Mouse (Mus musculus): ENCODE results near the gene Klk4. TPM values are rescaled to one million over a fixed set of nuclear protein-coding genes. Genes with fewer than 3 reads are reported as not detected.

Klk4 gene
- not detected for total RNA-seq (2021)
- long read RNA-seq, experiment 1 = 0 reads
- long read RNA-seq, experiment 2 = 0 reads

- DNase-seq = no peak
Observed at GRCm38 (mm10) chr7:43880912-43881311, at the start of gene Klk4. Klk4 (plus strand) TSS chr7:43881160.

GRCm38 (mm10) chr7:43841701-43842100, 39.3 kb upstream of the Klk4 start, which contains the start of gene Klk5:
Klk5 (plus strand) TSS chr7:43841971.
- no peak for DNase-seq

DNA sequence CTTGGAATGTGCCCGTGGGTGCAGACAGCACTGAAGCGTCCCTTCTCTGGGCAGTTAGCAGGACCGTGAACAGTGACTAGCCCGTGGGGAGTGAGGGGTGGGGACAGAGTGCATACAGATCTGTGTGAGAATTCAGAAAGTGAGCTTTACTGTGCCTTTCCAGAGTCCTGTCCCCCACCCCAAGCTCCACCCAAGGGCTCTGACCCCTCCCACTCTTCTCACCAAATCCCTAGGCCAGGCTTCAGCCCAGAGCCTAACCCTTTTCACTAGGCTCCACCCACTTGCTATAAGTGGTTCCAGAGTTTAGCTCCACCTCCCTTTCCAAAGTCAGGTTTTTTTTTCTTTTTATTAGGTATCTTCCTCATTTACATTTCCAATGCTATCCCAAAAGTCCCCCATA, 37.2 kb upstream of the Klk4 start:
- DNase-seq = no peak

GRCm38 (mm10) chr7:43851616-43852015, 29.3 kb upstream of the Klk4 start:
- DNase-seq = no peak

- no peak for DNase-seq
Observed at GRCm38 (mm10) chr7:43854642-43855380, 26.1 kb upstream of the Klk4 start.

DNA sequence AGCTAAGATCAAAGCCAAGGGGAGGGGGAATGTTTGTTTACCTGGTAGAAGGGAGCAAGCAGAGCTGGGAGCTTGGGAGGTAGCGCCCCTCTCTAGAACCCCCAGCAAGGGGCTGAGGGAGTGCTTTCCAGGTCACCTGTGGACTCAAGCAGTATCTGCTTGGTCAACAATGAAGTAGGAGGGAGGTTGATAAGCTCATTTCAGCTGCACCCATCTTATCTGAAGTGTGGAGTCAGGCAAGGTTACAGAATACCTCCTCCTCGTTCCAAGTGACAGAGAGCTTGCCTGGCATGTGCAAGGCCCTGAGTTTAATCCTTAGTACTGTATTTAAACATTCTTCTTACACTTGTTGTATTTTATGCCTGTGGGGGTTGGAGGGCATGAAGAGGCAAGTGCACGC, 25.3 kb upstream of the Klk4 start:
- DNase-seq = no peak

DNA sequence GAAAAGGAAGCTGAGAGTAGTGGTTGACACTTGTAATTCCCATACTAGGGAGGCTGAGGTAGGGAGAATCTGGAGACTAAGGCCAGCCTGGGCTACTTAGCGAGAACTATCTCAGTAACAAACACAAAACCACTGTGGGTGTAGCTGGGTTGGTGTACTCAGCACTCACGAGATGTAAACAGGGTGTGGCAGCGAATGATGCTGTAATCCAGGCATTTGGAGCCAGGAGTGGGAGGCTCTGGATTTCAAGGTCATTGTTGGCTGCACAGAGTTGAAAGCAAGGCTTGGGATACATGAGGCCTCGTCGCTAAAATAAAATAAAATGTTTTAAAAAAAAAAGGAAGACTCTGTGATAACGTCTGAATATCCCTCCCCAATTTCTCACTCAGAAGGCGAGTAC, 24.7 kb upstream of the Klk4 start:
- no peak for DNase-seq

DNA sequence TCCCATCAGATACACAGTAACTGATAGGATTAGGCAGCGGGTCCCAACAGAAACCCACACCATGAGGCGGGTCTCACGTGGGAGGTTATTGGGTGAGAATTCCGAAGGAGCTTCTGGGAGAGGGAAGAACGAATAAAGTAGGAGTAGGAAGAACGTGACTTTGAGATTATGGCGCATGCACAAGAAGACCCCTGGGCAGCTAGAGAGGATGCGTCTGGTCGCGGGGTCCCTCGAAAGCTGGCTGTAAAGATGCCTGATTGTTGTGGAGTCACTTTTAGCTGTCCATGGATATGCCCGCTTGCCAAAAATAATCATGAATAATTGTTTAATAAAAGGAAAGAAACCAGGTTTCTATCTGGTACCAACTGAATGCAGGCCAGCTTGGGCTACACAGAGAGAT, 23.5 kb upstream of the Klk4 start:
- no peak for DNase-seq

- DNase-seq = no peak
Observed at GRCm38 (mm10) chr7:43860411-43860810, 20.5 kb upstream of the Klk4 start.

- DNase-seq = peak; percentile 77
Observed at GRCm38 (mm10) chr7:43873237-43873636, 7.7 kb upstream of the Klk4 start.

DNA sequence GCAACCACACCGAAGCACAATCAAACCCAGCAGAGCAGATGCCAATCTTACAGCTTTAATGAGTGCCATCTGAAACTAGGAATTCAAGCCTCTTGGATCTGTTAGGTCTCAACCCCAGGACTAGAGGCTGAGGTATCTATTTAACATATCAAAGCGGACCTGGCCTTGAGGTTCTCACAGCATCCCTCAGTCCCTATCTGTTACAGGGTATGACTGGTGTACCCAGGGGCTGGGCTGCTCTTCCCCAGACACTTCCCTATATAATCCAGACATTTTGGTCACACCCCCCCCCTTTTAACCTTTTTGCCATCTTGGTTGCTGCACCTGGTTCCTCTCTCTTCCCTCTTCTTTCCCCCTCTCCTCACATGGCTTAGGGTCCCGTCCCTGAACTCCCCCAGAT, 7.3 kb upstream of the Klk4 start:
- DNase-seq = no peak

- no peak for DNase-seq
Observed at GRCm38 (mm10) chr7:43874868-43875375, 6.0 kb upstream of the Klk4 start.

GRCm38 (mm10) chr7:43876444-43876843, 4.5 kb upstream of the Klk4 start:
- DNase-seq = no peak

- no peak for DNase-seq
Observed at GRCm38 (mm10) chr7:43878281-43878680, 2.7 kb upstream of the Klk4 start.

DNA sequence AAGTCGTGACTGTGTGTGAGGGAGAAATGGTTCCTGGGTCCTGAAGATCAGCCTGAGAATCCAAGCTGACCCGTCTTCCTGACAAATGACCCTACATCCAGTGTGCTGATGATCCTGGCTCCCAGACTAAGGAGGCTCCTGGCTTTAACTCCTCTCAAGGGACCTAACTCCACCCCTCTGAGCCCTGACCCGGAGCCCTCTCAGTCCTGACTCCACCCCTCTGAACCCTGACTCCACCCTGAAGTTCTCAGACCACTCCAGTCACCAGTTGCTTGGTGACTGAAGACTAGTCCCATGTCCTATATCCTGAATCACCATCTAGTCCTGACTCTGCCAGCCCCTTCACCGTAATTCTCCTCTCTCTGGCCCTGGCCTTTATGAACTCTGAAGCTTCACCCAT, 1.4 kb downstream of the Klk4 start:
- DNase-seq = no peak

DNA sequence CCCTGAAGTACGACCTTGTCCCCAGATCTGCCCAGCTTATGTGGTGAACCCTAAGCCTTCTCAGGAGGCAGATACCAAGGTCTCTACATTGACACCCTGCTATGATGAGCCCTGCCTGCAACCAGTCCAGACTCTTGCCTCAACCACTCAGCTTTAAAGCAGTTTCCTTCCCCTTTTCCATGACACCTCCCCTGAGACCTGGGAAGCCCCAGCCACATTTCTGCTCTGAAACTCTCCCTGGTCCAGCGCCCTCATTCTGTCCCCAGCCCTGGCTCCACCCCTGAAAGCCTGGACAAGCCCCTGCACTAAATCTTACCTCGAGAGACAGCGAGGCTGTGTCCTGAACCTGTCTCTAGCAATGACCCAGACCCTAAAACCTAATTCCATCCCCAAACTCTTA, 1.9 kb downstream of the Klk4 start:
- no peak for DNase-seq

DNA sequence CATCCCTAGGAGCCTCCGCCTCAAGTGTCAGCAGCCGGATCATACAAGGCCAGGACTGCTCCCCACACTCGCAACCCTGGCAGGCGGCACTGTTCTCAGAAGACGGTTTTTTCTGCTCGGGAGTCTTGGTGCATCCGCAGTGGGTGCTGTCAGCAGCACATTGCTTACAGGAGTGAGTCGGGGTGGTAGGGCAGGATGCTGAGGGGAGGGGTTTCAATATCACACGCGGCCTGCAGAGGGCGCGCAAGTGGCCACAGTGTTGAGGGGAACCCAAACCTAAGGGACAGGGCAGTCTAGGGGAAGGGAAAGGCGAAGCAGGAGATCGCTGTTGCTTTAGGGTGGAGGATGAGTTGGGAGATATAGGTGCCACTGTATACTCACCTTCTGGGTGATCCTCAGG, 2.6 kb downstream of the Klk4 start:
- DNase-seq = peak; percentile 41

- no peak for DNase-seq
Observed at GRCm38 (mm10) chr7:43891365-43891764, 10.4 kb downstream of the Klk4 start.

- no peak for DNase-seq
Observed at GRCm38 (mm10) chr7:43891788-43892187, 10.8 kb downstream of the Klk4 start.

- peak; percentile 77 for DNase-seq
Observed at GRCm38 (mm10) chr7:43894836-43895235, 13.9 kb downstream of the Klk4 start.

GRCm38 (mm10) chr7:43914821-43915220, 33.9 kb downstream of the Klk4 start:
- no peak for DNase-seq

DNA sequence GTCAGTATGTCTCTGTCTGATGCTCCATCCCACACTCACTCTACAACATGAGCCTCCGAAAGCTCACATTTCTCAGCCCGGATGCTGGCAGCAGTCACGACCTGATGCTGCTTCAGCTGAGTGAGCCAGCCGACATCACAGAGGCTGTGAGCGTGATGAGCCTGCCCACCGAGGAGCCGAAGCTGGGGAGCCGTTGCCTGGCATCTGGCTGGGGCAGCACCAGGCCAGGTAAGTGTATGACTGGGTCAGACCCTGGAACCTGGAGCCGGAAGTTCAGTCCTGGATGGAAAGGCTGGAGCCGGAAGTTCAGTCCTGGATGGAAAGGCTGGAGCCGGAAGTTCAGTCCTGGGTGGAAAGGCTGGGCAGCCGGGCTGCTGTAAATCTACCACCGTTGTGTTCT, 37.5 kb downstream of the Klk4 start:
- DNase-seq = no peak

GRCm38 (mm10) chr7:43918871-43919270, 37.9 kb downstream of the Klk4 start:
- no peak for DNase-seq

All from gastrocnemius, postnatal 10 days (tissue).